Mouse (Mus musculus) C2C12 (cell line): ENCODE measurements around the gene Anks1b.

Experiments used
- CEBPB ChIP-seq: IDR thresholded peaks from one replicate; pipeline ENCODE4 v1.6.1; 2011; ENCODE audit warnings: low read depth, mild to moderate bottlenecking, control low read depth, moderate library complexity
- CTCF ChIP-seq: IDR thresholded peaks from one replicate; pipeline ENCODE4 v1.5.1; 2011; ENCODE audit not compliant: control insufficient read depth, insufficient read depth, insufficient read length
- FOSL1 ChIP-seq: IDR thresholded peaks from one replicate; pipeline ENCODE4 v1.8.0; 2011; ENCODE audit warnings: mild to moderate bottlenecking, low read length; ENCODE audit not compliant: poor library complexity, insufficient read depth, severe bottlenecking
- MAX ChIP-seq: IDR thresholded peaks from one replicate; pipeline ENCODE4 v1.6.1; 2011; ENCODE audit warnings: mild to moderate bottlenecking, control low read depth
- MYOG ChIP-seq: IDR thresholded peaks from one replicate; pipeline ENCODE4 v1.6.1; 2011; ENCODE audit not compliant: control insufficient read depth, insufficient read length; ENCODE audit errors: extremely low read depth
- USF1 ChIP-seq: IDR thresholded peaks from one replicate; pipeline ENCODE4 v1.6.1; 2011; ENCODE audit warnings: low read depth, mild to moderate bottlenecking, control low read depth, moderate library complexity

- TF ChIP-seq CEBPB, result no peak
- no peak for TF ChIP-seq MAX
- no peak for TF ChIP-seq CTCF
- no peak for TF ChIP-seq USF1
- TF ChIP-seq MYOG, result no peak
- no peak for TF ChIP-seq FOSL1
These were observed 503.3 kb downstream of the Anks1b start for GRCm38 (mm10) chr10:90376605-90377004.
